Mouse (Mus musculus) A20 (cell line): Measurements from ENCODE around the gene Slc5a5.
A peak's percentile ranks its signal among the peaks of the same experiment; 100 is the strongest.

Source experiments
- DNase-seq: peaks from one replicate; pipeline ENCODE4 v3.0.0-alpha.2; 2011; ENCODE audit warnings: low read depth, low spot score

The Slc5a5 gene

GRCm38 (mm10) chr8:70892022-70892895, at the start of gene Slc5a5:
TSS of gene Slc5a5 (minus strand) at chr8:70892757.
- peak; percentile 24 for DNase-seq

DNA sequence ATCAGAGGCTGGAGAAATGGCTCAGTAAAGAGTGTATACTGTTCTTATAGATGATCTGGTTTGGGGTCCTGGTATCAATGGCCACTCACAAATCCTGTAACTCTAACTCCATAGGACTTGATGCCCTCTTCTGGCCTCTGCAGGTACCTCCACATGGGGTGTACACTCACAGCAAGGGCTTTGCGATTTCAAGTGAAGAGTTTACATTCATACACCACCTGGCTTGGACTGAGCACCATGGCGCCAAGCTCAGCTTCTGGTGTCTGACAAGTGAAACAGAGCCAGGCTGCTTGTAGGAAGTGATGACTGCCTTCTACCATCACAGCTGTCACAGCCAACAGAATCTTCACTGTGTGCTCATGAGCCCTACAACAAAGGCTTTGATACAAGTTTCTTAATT, 48.9 kb upstream of the Slc5a5 start:
- peak; percentile 66 for DNase-seq

DNA sequence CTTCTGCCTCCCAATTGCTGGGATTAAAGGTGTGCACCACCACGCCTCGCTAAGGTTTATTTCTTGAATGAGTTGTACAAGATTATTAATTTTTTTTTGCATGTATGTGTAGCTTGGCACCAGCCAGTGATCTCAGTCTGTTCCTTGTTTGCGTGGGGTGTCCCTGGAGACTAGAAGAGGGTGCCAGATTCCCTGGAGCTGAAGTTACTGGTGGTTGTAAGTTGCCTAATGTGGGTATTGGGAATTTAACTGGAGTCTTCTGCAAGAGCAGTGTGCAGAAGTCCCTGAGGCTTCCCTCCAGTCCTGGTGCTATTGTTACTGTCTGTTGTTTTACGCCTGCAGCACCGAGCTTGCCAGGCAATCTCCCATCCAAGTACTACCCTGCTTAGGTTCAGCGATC, 44.6 kb upstream of the Slc5a5 start:
- no peak for DNase-seq

- DNase-seq = no peak
These were observed 42.2 kb upstream of the Slc5a5 start for GRCm38 (mm10) chr8:70934786-70935185.

DNA sequence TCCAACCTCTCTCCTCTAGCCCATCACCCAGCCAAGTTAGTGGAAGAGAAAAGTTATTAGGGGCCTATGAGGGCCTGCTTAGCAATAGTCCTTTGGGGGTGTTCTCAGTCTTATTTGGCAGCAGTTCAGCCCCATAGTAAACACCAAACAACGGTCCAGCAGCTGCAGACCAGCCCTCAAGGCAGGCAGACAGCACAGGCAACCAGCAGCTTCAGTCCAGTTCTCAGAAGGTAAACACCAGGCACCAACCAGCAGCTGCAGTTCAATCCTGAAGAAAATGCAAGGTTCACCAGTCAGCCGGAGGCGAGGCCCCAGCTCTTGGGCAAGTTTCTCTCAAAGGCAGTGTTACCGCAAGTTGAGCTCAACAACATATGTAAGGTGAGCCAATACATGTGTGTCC, 40.5 kb upstream of the Slc5a5 start:
- no peak for DNase-seq

DNA sequence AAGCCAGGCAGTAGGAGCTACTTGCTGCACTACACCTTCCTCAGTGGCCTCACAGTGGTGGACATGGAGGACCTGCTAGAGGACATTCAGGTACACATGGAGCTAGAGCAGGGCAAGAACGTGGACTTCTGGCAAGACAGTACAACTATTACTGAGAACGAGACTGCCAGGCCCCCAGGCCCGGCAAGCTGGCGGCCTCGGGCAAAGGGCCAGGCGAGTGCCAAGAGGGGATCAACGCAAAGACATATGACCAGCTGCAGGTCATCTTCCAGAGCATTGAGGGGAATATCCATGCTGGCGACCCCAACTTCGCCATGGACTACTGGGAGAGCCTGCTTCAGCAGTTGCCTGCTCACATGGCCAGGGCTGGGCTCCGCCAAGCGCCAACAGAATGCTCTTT, 39.2 kb upstream of the Slc5a5 start:
- no peak for DNase-seq

DNA sequence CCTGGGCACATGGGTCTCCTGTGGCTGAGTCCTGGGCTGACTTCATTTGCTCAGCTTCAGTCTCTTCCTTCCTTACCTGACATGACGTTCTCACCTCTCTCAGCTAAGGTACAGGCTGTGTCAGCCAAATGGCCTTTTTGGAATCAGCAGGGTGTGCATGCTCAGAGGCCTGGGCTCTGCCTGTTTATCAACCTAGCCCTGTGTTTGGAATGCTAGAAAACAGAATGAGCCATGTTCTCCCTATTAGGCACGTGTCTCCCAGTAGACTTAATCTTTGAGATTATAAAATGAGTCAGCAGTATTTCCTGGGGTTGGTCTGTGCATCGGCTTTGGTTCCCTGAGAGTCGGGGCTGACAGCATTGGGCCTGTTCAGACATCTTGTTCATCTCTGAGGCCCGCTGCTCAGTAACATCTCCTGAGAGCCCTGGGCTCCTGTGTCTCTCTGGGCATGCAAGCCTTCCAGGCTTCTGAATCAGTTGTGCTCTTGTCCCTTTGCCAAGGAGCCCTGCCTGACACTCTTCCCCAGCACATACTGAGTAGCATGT, 36.3 kb upstream of the Slc5a5 start:
- no peak for DNase-seq

- DNase-seq = no peak
These were observed 35.5 kb upstream of the Slc5a5 start for GRCm38 (mm10) chr8:70928096-70928495.

- DNase-seq = peak; percentile 55
These were observed 33.8 kb upstream of the Slc5a5 start for GRCm38 (mm10) chr8:70926396-70926795.

- no peak for DNase-seq
These were observed 33.2 kb upstream of the Slc5a5 start for GRCm38 (mm10) chr8:70925754-70926153.

DNA sequence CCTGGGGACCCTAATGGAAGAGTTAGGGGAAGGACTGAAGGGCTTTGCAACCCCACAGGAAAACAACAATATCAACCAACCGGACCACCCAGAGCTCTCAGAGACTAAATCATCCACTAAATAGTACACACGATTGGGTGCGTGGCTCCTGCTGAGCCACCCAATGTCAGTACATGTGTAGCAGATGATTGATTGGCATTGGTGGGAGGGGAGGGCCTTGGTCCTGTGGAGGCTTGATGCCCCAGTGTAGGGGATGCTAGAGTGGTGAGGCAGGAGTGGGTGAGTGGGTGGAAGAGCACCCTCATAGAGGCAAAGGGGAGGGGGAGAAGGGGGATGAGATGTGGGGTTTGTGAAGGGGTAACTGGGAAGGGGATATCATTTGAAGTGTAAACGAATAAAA, 31.6 kb upstream of the Slc5a5 start:
- no peak for DNase-seq

GRCm38 (mm10) chr8:70920049-70920922, 27.7 kb upstream of the Slc5a5 start:
- peak; percentile 19 for DNase-seq

GRCm38 (mm10) chr8:70914704-70915103, 22.1 kb upstream of the Slc5a5 start:
- DNase-seq = no peak

GRCm38 (mm10) chr8:70913523-70913922, 21.0 kb upstream of the Slc5a5 start:
- no peak for DNase-seq

GRCm38 (mm10) chr8:70912955-70913354, 20.4 kb upstream of the Slc5a5 start:
- DNase-seq = no peak

- DNase-seq = no peak
These were observed 19.0 kb upstream of the Slc5a5 start for GRCm38 (mm10) chr8:70911596-70911995.

DNA sequence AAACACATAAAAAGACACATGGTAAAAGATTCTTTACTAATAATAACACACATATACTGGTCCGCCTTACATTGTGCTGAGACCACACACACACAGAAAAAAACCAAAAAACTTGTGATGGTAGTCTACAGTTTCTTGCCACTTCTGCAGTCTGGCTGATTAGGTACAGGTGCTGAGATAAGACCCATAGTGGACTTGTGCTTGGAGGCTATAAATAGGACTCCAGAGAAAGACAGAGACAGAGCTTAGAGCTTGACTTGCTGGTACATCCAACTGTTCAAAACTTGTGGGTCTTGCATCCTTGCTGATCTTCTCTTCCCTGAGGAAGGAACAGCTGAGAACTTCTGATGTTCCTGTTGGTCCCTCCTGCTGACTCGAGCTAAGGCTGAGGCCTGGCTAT, 15.0 kb upstream of the Slc5a5 start:
- no peak for DNase-seq

- peak; percentile 93 for DNase-seq
These were observed 13.5 kb upstream of the Slc5a5 start, which contains the start of gene Map1s for GRCm38 (mm10) chr8:70905831-70906736. TSS of gene Map1s (plus strand) at chr8:70905932.

DNA sequence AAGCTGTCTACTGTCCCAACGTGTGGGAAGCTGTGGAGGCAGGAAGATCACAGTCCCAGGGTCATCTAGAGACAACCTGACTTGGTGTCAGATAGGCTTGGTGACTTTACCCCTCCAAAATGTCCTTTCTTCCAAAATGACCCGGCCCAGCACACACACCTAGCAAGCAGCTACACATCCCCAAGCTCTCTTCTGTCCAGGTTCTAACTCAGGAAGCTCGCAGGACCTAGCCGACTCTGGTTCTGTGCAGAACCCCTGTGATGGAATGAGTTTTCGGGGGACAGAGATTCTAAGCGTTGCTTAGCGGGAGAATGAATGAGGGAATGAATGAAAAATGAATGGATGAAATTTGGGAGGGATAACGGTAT, 12.9 kb upstream of the Slc5a5 start:
- no peak for DNase-seq

DNA sequence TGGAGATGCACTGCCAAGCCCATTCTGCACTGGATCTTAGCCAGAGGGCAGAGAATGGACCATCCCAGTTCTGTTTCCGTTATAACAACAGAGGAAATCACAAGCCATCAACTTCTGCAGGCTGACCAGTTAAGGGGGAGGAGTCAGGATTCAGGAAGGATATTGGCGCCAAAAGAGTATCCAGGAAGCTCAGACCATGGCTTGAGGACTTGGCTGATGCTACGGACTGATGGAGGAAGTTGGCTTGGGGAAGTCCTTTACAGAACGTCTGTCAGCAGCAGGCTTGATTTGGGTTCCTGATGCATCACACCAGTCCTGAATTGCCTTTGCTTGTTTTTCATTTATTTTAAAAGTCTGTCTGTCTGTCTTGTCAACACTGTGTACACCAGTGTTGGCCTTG, 12.0 kb upstream of the Slc5a5 start:
- DNase-seq = peak; percentile 70

DNA sequence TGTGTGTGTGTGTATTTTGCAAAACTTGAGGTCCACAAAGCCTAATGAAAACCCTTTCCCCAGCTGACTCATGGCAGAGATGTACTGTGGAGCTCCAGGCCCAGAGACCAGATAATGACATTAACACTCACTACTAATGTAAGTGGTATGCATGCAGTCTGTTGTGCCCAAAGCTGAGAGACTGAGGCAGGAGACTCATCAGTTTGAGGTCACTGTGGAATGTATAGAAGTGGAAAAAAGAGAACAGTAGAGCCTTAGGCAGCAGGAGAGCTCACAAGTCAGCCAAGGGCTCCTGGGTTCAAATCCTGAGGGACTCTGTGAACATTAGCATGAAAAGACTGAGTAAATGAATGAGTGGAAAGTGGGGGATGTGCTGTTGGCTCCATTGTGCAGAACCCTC, 11.0 kb upstream of the Slc5a5 start:
- peak; percentile 41 for DNase-seq
